Mouse (Mus musculus) large intestine, adult 2 months (tissue): ENCODE measurements around the gene Prl7a1. TPM values are rescaled to one million over a fixed set of nuclear protein-coding genes. Genes with fewer than 3 reads are reported as not detected.

Experiments
- DNase-seq: peaks from one replicate; pipeline ENCODE4 v3.0.0-alpha.2; 2012; ENCODE audit warnings: low read depth, low spot score
- WGBS: fragments of 180-500 bp; shearing (Covaris S2); methylation state at CpG from one replicate; pipeline ENCODE4 v1.1.7; 2018; 5-methylcytosine and 5-hydroxymethylcytosine counted together
- polyA plus RNA-seq: library from polyadenylated mRNA; depleted of rRNA; stranded (reverse); fragments of >200 nt; gene quantifications from 2 replicates; pipeline ENCODE4 v1.2.3, GENCODE M21; 2012; rRNA removed

Gene Prl7a1
- not detected in 2 replicates for polyA plus RNA-seq

DNA sequence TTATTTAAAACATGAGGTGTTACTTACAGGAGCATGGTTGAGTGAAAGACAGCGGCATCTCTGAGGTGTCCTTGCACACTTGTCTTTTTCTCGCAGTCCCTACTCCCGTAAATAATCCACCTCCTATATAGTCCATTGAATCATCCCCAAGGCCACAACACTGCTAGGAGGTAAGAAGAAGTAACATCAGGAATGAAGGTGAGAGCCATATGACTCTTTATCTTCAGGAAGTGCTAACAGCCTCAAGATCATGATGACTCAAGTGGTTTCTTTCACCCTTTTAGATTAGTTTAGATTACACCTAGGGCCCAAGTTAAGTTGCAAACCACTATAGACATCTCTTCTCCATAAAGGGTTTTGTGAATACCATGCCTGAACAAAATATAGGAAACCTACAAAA lies at the start of gene Prl7a1:
Gene Prl7a1, minus strand, starts transcription at position 101 of the 400 bp plus-strand sequence.
- no peak for DNase-seq
- 96% methylated on average over 3 of the region's 3 CpGs for whole genome bisulfite sequencing

DNA sequence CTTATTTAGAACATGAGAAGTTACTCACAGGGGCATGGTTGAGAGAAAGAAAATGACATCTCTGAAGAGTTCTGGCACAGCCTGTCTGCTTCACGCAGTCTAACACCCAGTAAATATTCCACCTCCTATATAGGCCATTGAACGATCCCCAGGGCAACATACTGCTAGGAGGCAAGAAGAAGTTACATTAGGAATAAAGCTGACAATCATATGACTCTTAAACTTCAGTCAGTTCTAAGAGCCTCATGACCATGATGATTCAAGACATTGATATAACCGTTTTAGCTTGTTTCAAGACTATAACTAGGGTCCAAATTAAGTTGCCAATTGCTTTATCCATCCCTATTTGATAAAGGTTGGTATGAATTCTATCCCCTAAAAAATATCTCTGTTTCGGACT lies 25.6 kb upstream of the Prl7a1 start, which contains the start of gene Prl7a2:
Gene Prl7a2, minus strand, starts transcription at position 101 of the 400 bp plus-strand sequence.
- WGBS, result 81% methylated on average over 4 of the region's 4 CpGs
- no peak for DNase-seq

DNA sequence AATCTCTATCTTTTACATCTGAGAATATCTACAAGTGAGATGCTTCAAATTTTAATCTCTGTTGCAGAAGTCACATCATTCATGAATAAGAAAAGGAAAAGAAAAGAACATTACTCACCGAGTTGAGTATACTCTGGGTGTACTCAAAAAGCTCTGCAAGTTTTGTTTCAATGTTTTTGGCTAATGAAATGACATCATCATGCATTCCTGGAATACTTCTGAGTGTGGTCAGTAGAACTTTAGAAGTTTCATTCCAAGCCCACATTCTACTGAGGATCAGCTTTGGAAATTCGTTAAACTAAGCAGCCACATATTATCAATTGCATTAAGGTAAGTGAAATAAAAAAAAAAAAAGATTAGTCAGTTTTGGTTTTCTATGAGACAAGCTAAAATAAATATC lies 18.5 kb upstream of the Prl7a1 start:
- no peak for DNase-seq
- WGBS, result 59% methylated on average over 2 of the region's 2 CpGs

DNA sequence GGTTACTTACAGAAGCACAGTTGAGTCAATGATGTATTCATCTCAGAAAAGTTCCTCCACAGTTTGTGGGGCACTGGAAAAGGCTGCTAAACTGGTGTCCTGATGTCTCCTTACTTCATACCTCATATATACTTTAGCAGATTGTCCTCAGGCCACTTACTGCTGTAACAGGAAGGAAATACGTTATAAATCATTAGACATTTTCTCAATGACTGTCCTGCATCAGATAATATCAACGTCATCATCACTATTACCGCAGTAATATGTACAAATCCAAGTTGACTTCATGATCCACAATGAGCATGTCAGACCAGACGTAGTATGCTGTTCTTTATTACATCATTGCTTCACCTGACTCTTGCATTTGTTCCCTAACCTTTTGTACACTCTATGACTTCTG lies 31.8 kb downstream of the Prl7a1 start, which contains the start of gene Prl7b1:
Gene Prl7b1, minus strand, starts transcription at position 101 of the 400 bp plus-strand sequence.
- DNase-seq, result no peak
- WGBS, result 63% methylated on average over 4 of the region's 4 CpGs

Other genes starting within 250 kb of the Prl7a1 start
- not detected in 2 replicates for gene Prl8a6, start 203.8 kb downstream of the Prl7a1 start, polyA plus RNA-seq
- gene Prl8a8, start 129.3 kb downstream of the Prl7a1 start, polyA plus RNA-seq, result not detected in 2 replicates
- gene Prl8a9, start 77.9 kb downstream of the Prl7a1 start, polyA plus RNA-seq, result not detected in 2 replicates
- gene Prl8a1, start 60.3 kb downstream of the Prl7a1 start, polyA plus RNA-seq, result not detected in 2 replicates
- not detected in 2 replicates for gene Prl7b1, start 31.9 kb downstream of the Prl7a1 start, polyA plus RNA-seq
- not detected in 2 replicates for gene Prl7a2, start 25.5 kb upstream of the Prl7a1 start, polyA plus RNA-seq
- not detected in 2 replicates for gene Prl7d1, start 74.2 kb upstream of the Prl7a1 start, polyA plus RNA-seq
- gene Prl7c1, start 138.3 kb upstream of the Prl7a1 start, polyA plus RNA-seq, result not detected in 2 replicates
- not detected in 2 replicates for gene Prl2a1, start 159.2 kb upstream of the Prl7a1 start, polyA plus RNA-seq
- not detected in 2 replicates for gene Prl2c1, start 206.8 kb upstream of the Prl7a1 start, polyA plus RNA-seq